In genomic region chr6:137397358-137397757, GRCm38 (mm10) we compare ENCODE assay signal across 19 mouse cellular contexts.
DNase-seq lines count a peak whose midpoint lies in the region; TF ChIP-seq lines count a peak whose summit lies in the region.
"Had no signal": no experiment of that assay in that cellular context is flagged by ENCODE, and none has a peak within 500 bp of the region (broad histone marks: within the 10 kb centered on the region; RNA-seq: fewer than 3 reads in every experiment).

No protein-coding gene starts in this region.

- no peaks in the 10 kb centered on the region for H3K79me2 ChIP-seq in heart, adult 2 months (replicated peaks; ENCODE audit: control insufficient read depth, insufficient read depth, low read length)

- H3K4me3 ChIP-seq in heart, adult 2 months, result no peak overlapping the region
- no peak overlapping the region for H3K4me3 ChIP-seq in left cerebral cortex, adult 2 months
- H3K4me3 ChIP-seq: erythroblast, embryonic 14.5 days; neural tube, embryonic 13.5 days; stomach, embryonic 15.5 days had no signal

- H3K27ac ChIP-seq in heart, adult 2 months, result no peak overlapping the region
- H3K27ac ChIP-seq in left cerebral cortex, adult 2 months, result no peak overlapping the region
- H3K27ac ChIP-seq: neural tube, embryonic 13.5 days; stomach, embryonic 15.5 days had no signal

- no peaks in the 10 kb centered on the region for H3K4me1 ChIP-seq in heart, adult 2 months (ENCODE audit: control insufficient read depth, insufficient read depth, low read length)
- H3K4me1 ChIP-seq: neural tube, embryonic 13.5 days; stomach, embryonic 15.5 days had no signal

- WGBS in heart, adult 2 months, result 59% methylated on average over 2 of the region's 2 CpGs

- TF ChIP-seq CTCF in heart, adult 2 months (IDR thresholded peaks at IDR 0.05), result peak; percentile 57
- TF ChIP-seq CTCF in left cerebral cortex, adult 2 months (IDR thresholded peaks at IDR 0.05), result peak; percentile 28

- no peak for TF ChIP-seq POLR2A in heart, adult 2 months (IDR thresholded peaks at IDR 0.05; ENCODE audit: insufficient read depth, low read depth, low read length)

- H3K9ac ChIP-seq in heart, adult 2 months (ENCODE audit: low read depth, low read length), result no peak overlapping the region
- H3K9ac ChIP-seq: neural tube, embryonic 13.5 days; stomach, embryonic 15.5 days had no signal

- DNase-seq in heart, adult 2 months, result no peak
- no peak for DNase-seq in heart, postnatal 25 days (ENCODE audit: low spot score)
- no peak for DNase-seq in left cerebral cortex, adult 2 months (ENCODE audit: extremely low spot score in 1 of 2, low spot score in 2 of 2)
- DNase-seq in left cerebral cortex, postnatal 10 days (ENCODE audit: extremely low spot score in 1 of 2, low spot score in 2 of 2), result no peak
- DNase-seq in 416B (ENCODE audit: low read depth), result peak; percentile 28
- DNase-seq in fibroblast of lung, adult 2 months (ENCODE audit: low read depth), result peak; percentile 2
- no peak for DNase-seq in ovary, adult 18-20 months (ENCODE audit: low spot score)
- DNase-seq: adrenal gland, postnatal 10 days; cerebellum, adult 11-12 months; cerebellum, postnatal 25 days; gastrocnemius, postnatal 14 days; heart, postnatal 14 days; kidney, adult 8-10 months; layer of hippocampus, postnatal 36 days; left cerebral cortex, postnatal 4 days had no signal

- no peak for TF ChIP-seq EP300 in heart, adult 2 months (IDR thresholded peaks at IDR 0.05; ENCODE audit: insufficient read depth, low read depth, low read length)

- intact Hi-C loops in heart, adult 2 months (cut with DNase I), result loop anchor here (1.0 kb wide), 1 partner anchor 191 kb away; no protein-coding TSS in a partner anchor
- intact Hi-C loops in heart, postnatal 25 days (cut with DNase I), result loop anchor here (1.0 kb wide), 1 partner anchor 191 kb away; no protein-coding TSS in a partner anchor
- intact Hi-C loops in left cerebral cortex, adult 2 months (cut with DNase I), result loop anchor here (1.0 kb wide), 1 partner anchor 191 kb away; no protein-coding TSS in a partner anchor
- intact Hi-C loops in left cerebral cortex, postnatal 10 days (cut with DNase I), result loop anchor here (2.0 kb wide), 1 partner anchor 191 kb away; no protein-coding TSS in a partner anchor

- no peaks in the 10 kb centered on the region for H3K27me3 ChIP-seq in heart, adult 2 months (ENCODE audit: control insufficient read depth, insufficient read depth, low read length)
- H3K27me3 ChIP-seq: neural tube, embryonic 13.5 days; stomach, embryonic 15.5 days had no signal

- no peaks in the 10 kb centered on the region for H3K36me3 ChIP-seq in heart, adult 2 months (ENCODE audit: control insufficient read depth, insufficient read depth, low read length)
- H3K36me3 ChIP-seq: G1E; stomach, embryonic 15.5 days had no signal

Comparison
In these comparisons a context has a peak if more than half of its experiments do, and no peak if none do; other contexts are left out.
1. DNase-seq: peak in 416B (single experiment) and fibroblast of lung, adult 2 months (single experiment); none in heart, adult 2 months (0 of 2), heart, postnatal 25 days (single experiment), left cerebral cortex, adult 2 months (0 of 2), left cerebral cortex, postnatal 10 days (0 of 2) and ovary, adult 18-20 months (single experiment).